Mouse (Mus musculus): Measurements from ENCODE around the gene Gm11639. TPM values are rescaled to one million over a fixed set of nuclear protein-coding genes. Genes with fewer than 3 reads are reported as not detected.

Gm11639 gene
- 0.20 TPM in 1 of 2 replicates, not detected in the other for polyA plus RNA-seq (2015; fragmentation: Nextera tagmentation; extraction: Ambion mirVana)

GRCm38 (mm10) chr11:104685548-104685947 lies at the start of gene Gm11639:
Gm11639 (plus strand) TSS chr11:104685707.
- Histone ChIP-seq H3K27ac (ENCODE audit: low read length) (no peak within 1 kb of the TSS), H3K27me3 (replicated peaks; ENCODE audit: control insufficient read depth, insufficient read depth, low read length) (no peaks in the 10 kb centered on the region), H3K9ac (replicated peaks; ENCODE audit: low read depth, low read length) (no peak within 1 kb of the TSS), H3K36me3 (ENCODE audit: control insufficient read depth, insufficient read depth) (no peaks in the 10 kb centered on the region), H3K4me3 (replicated peaks; ENCODE audit: low read length) (no peak within 1 kb of the TSS), H3K9me3 (ENCODE audit: control insufficient read depth, low read length) (no peaks in the 10 kb centered on the region), H3K4me2 (ENCODE audit: low read length) (peak within 1 kb of the TSS; percentile 11; the same call in 1 of the 2 replicates), H3K4me1 (replicated peaks; ENCODE audit: control insufficient read depth, insufficient read depth, low read length) (no peaks in the 10 kb centered on the region)
- 19% methylated on average over 23 of the region's 23 CpGs for WGBS
- no peak for ATAC-seq

GRCm38 (mm10) chr11:104637010-104637409 lies 48.5 kb upstream of the Gm11639 start:
- 98% methylated on average over 14 of the region's 14 CpGs for WGBS
- no peak for ATAC-seq
- H3K36me3 ChIP-seq (ENCODE audit: control insufficient read depth, insufficient read depth) = no peaks in the 10 kb centered on the region
- no peak overlapping the region for H3K9ac ChIP-seq (replicated peaks; ENCODE audit: low read depth, low read length)
- no peaks in the 10 kb centered on the region for H3K9me3 ChIP-seq (ENCODE audit: control insufficient read depth, low read length)
- no peaks in the 10 kb centered on the region for H3K27me3 ChIP-seq (replicated peaks; ENCODE audit: control insufficient read depth, insufficient read depth, low read length)
- H3K27ac ChIP-seq (ENCODE audit: low read length) = no peak overlapping the region
- no peaks in the 10 kb centered on the region for H3K4me1 ChIP-seq (replicated peaks; ENCODE audit: control insufficient read depth, insufficient read depth, low read length)
- no peak overlapping the region for H3K4me2 ChIP-seq (ENCODE audit: low read length)
- no peak overlapping the region for H3K4me3 ChIP-seq (replicated peaks; ENCODE audit: low read length)

- Histone ChIP-seq H3K4me1 (replicated peaks; ENCODE audit: control insufficient read depth, insufficient read depth, low read length) (no peaks in the 10 kb centered on the region), H3K36me3 (ENCODE audit: control insufficient read depth, insufficient read depth) (no peaks in the 10 kb centered on the region), H3K9ac (replicated peaks; ENCODE audit: low read depth, low read length) (no peak overlapping the region), H3K4me3 (replicated peaks; ENCODE audit: low read length) (no peak overlapping the region), H3K9me3 (ENCODE audit: control insufficient read depth, low read length) (no peaks in the 10 kb centered on the region), H3K27me3 (replicated peaks; ENCODE audit: control insufficient read depth, insufficient read depth, low read length) (no peaks in the 10 kb centered on the region), H3K4me2 (ENCODE audit: low read length) (no peak overlapping the region), H3K27ac (ENCODE audit: low read length) (no peak overlapping the region)
- ATAC-seq = no peak
- 61% methylated on average over 5 of the region's 5 CpGs for WGBS
Measured at GRCm38 (mm10) chr11:104638006-104638405, 47.5 kb upstream of the Gm11639 start.

GRCm38 (mm10) chr11:104638906-104639305 lies 46.6 kb upstream of the Gm11639 start:
- Histone ChIP-seq H3K4me3 (replicated peaks; ENCODE audit: low read length) (no peak overlapping the region), H3K27me3 (replicated peaks; ENCODE audit: control insufficient read depth, insufficient read depth, low read length) (no peaks in the 10 kb centered on the region), H3K36me3 (ENCODE audit: control insufficient read depth, insufficient read depth) (no peaks in the 10 kb centered on the region), H3K9ac (replicated peaks; ENCODE audit: low read depth, low read length) (no peak overlapping the region), H3K4me2 (ENCODE audit: low read length) (no peak overlapping the region), H3K27ac (ENCODE audit: low read length) (no peak overlapping the region), H3K4me1 (replicated peaks; ENCODE audit: control insufficient read depth, insufficient read depth, low read length) (no peaks in the 10 kb centered on the region), H3K9me3 (ENCODE audit: control insufficient read depth, low read length) (no peaks in the 10 kb centered on the region)
- 97% methylated on average over 2 of the region's 2 CpGs for WGBS
- ATAC-seq = no peak

GRCm38 (mm10) chr11:104639634-104640033 lies 45.9 kb upstream of the Gm11639 start:
- Histone ChIP-seq H3K4me1 (replicated peaks; ENCODE audit: control insufficient read depth, insufficient read depth, low read length) (no peaks in the 10 kb centered on the region), H3K9ac (replicated peaks; ENCODE audit: low read depth, low read length) (no peak overlapping the region), H3K9me3 (ENCODE audit: control insufficient read depth, low read length) (no peaks in the 10 kb centered on the region), H3K27me3 (replicated peaks; ENCODE audit: control insufficient read depth, insufficient read depth, low read length) (no peaks in the 10 kb centered on the region), H3K4me2 (ENCODE audit: low read length) (no peak overlapping the region), H3K36me3 (ENCODE audit: control insufficient read depth, insufficient read depth) (no peaks in the 10 kb centered on the region), H3K27ac (ENCODE audit: low read length) (no peak overlapping the region), H3K4me3 (replicated peaks; ENCODE audit: low read length) (no peak overlapping the region)
- 86% methylated on average over 9 of the region's 9 CpGs for WGBS
- ATAC-seq = no peak

GRCm38 (mm10) chr11:104640894-104641293 lies 44.6 kb upstream of the Gm11639 start:
- no peak overlapping the region for H3K27ac ChIP-seq (ENCODE audit: low read length)
- H3K27me3 ChIP-seq (replicated peaks; ENCODE audit: control insufficient read depth, insufficient read depth, low read length) = no peaks in the 10 kb centered on the region
- no peaks in the 10 kb centered on the region for H3K9me3 ChIP-seq (ENCODE audit: control insufficient read depth, low read length)
- no peaks in the 10 kb centered on the region for H3K36me3 ChIP-seq (ENCODE audit: control insufficient read depth, insufficient read depth)
- 78% methylated on average over 10 of the region's 10 CpGs for WGBS
- no peak overlapping the region for H3K4me3 ChIP-seq (replicated peaks; ENCODE audit: low read length)
- no peak overlapping the region for H3K4me2 ChIP-seq (ENCODE audit: low read length)
- no peaks in the 10 kb centered on the region for H3K4me1 ChIP-seq (replicated peaks; ENCODE audit: control insufficient read depth, insufficient read depth, low read length)
- H3K9ac ChIP-seq (replicated peaks; ENCODE audit: low read depth, low read length) = no peak overlapping the region
- ATAC-seq = no peak

GRCm38 (mm10) chr11:104643236-104643635 lies 42.3 kb upstream of the Gm11639 start:
- ATAC-seq = no peak
- Histone ChIP-seq H3K9ac (replicated peaks; ENCODE audit: low read depth, low read length) (no peak overlapping the region), H3K36me3 (ENCODE audit: control insufficient read depth, insufficient read depth) (no peaks in the 10 kb centered on the region), H3K4me1 (replicated peaks; ENCODE audit: control insufficient read depth, insufficient read depth, low read length) (no peaks in the 10 kb centered on the region), H3K27me3 (replicated peaks; ENCODE audit: control insufficient read depth, insufficient read depth, low read length) (no peaks in the 10 kb centered on the region), H3K4me2 (ENCODE audit: low read length) (no peak overlapping the region), H3K4me3 (replicated peaks; ENCODE audit: low read length) (no peak overlapping the region), H3K27ac (ENCODE audit: low read length) (no peak overlapping the region), H3K9me3 (ENCODE audit: control insufficient read depth, low read length) (no peaks in the 10 kb centered on the region)
- 78% methylated on average over 4 of the region's 4 CpGs for WGBS

- H3K27ac ChIP-seq (ENCODE audit: low read length) = no peak overlapping the region
- H3K4me2 ChIP-seq (ENCODE audit: low read length) = no peak overlapping the region
- no peak for ATAC-seq
- no peaks in the 10 kb centered on the region for H3K36me3 ChIP-seq (ENCODE audit: control insufficient read depth, insufficient read depth)
- 92% methylated on average over 6 of the region's 6 CpGs for WGBS
- H3K9me3 ChIP-seq (ENCODE audit: control insufficient read depth, low read length) = no peaks in the 10 kb centered on the region
- no peak overlapping the region for H3K4me3 ChIP-seq (replicated peaks; ENCODE audit: low read length)
- H3K27me3 ChIP-seq (replicated peaks; ENCODE audit: control insufficient read depth, insufficient read depth, low read length) = no peaks in the 10 kb centered on the region
- no peaks in the 10 kb centered on the region for H3K4me1 ChIP-seq (replicated peaks; ENCODE audit: control insufficient read depth, insufficient read depth, low read length)
- H3K9ac ChIP-seq (replicated peaks; ENCODE audit: low read depth, low read length) = no peak overlapping the region
Measured at GRCm38 (mm10) chr11:104645402-104645801, 40.1 kb upstream of the Gm11639 start.

GRCm38 (mm10) chr11:104646173-104646572 lies 39.3 kb upstream of the Gm11639 start:
- ATAC-seq = no peak
- no peak overlapping the region for H3K27ac ChIP-seq (ENCODE audit: low read length)
- no peaks in the 10 kb centered on the region for H3K9me3 ChIP-seq (ENCODE audit: control insufficient read depth, low read length)
- H3K4me1 ChIP-seq (replicated peaks; ENCODE audit: control insufficient read depth, insufficient read depth, low read length) = no peaks in the 10 kb centered on the region
- H3K27me3 ChIP-seq (replicated peaks; ENCODE audit: control insufficient read depth, insufficient read depth, low read length) = no peaks in the 10 kb centered on the region
- H3K4me3 ChIP-seq (replicated peaks; ENCODE audit: low read length) = no peak overlapping the region
- H3K4me2 ChIP-seq (ENCODE audit: low read length) = no peak overlapping the region
- WGBS = 86% methylated on average over 4 of the region's 4 CpGs
- H3K36me3 ChIP-seq (ENCODE audit: control insufficient read depth, insufficient read depth) = no peaks in the 10 kb centered on the region
- no peak overlapping the region for H3K9ac ChIP-seq (replicated peaks; ENCODE audit: low read depth, low read length)

- no peaks in the 10 kb centered on the region for H3K27me3 ChIP-seq (replicated peaks; ENCODE audit: control insufficient read depth, insufficient read depth, low read length)
- 90% methylated on average over 5 of the region's 5 CpGs for WGBS
- H3K4me2 ChIP-seq (ENCODE audit: low read length) = no peak overlapping the region
- no peak overlapping the region for H3K27ac ChIP-seq (ENCODE audit: low read length)
- no peaks in the 10 kb centered on the region for H3K9me3 ChIP-seq (ENCODE audit: control insufficient read depth, low read length)
- H3K4me3 ChIP-seq (replicated peaks; ENCODE audit: low read length) = no peak overlapping the region
- ATAC-seq = no peak
- H3K36me3 ChIP-seq (ENCODE audit: control insufficient read depth, insufficient read depth) = no peaks in the 10 kb centered on the region
- H3K9ac ChIP-seq (replicated peaks; ENCODE audit: low read depth, low read length) = no peak overlapping the region
- H3K4me1 ChIP-seq (replicated peaks; ENCODE audit: control insufficient read depth, insufficient read depth, low read length) = no peaks in the 10 kb centered on the region
Measured at GRCm38 (mm10) chr11:104646611-104647010, 38.9 kb upstream of the Gm11639 start.

All from forebrain, embryonic 16.5 days (tissue).